Mouse (Mus musculus) spleen, adult 2 months (tissue): ENCODE results near the gene Evi5l.

ENCODE experiments used
- CTCF ChIP-seq: fragments of 200-500 bp; IDR thresholded peaks from 2 replicates; pipeline ENCODE4 v1.5.1; 2011; ENCODE audit warnings: mild to moderate bottlenecking, inconsistent platforms; ENCODE audit not compliant: insufficient read depth, insufficient read length, insufficient replicate concordance; ENCODE audit errors: extremely low read depth
- POLR2A ChIP-seq: fragments of 200-500 bp; IDR thresholded peaks from 2 replicates; pipeline ENCODE4 v1.6.1; 2011; ENCODE audit warnings: low read depth, low read length, inconsistent platforms

DNA sequence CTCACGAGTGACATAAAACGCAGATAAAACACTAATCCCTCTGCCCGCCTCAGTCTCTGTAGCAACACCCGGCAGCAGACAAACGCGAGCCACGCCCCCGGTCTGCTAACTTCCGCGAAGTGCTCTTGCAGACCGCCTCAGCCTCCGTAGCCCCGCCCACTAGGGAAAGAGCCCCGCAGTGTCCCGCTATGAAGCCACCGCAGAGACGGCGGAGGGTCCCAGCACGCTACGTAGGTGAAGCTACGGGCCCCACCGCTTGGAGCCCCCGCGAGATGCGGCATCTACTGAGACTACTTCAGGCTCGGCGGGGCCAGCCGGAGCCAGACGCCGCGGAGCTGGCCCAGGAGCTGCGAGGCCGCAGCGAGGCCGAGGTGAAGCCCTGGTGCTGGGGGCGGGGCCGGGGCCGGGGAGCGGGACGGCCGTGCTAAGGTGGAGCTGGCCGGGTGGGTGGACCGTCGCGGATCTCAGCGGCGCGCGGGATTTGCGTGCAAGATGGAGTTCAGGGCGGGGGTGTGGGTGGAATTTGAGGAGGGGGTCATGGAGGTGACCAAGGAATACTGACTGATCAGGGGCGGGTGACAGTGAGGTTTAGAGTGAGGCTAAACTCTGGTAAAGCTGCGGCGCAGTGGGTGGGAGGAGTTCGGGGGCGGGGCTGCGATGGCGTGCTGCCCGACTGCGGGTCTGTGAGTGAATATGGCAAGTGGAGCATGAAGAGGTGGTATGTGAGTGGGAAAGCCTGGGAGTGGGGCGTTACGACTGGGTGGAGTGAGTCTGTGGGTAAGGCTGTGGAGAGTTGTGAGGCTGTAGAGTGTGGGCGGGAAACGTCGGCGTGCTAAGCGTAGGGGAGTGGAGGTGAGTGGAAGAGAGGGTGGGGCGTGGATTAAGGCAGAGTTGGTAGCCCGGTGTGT lies 86.8 kb downstream of the Evi5l start, which contains the start of gene Snapc2:
- TF ChIP-seq POLR2A (no peak), CTCF (no peak)
